Mouse (Mus musculus): Measurements from ENCODE around the gene Ctnnd2. TPM values are rescaled to one million over a fixed set of nuclear protein-coding genes. Genes with fewer than 3 reads are reported as not detected.
A peak's percentile ranks its signal among the peaks of the same experiment; 100 is the strongest.

Ctnnd2 gene
- total RNA-seq, 2 experiments from 2014 or later, result 268 to 274 TPM

GRCm38 (mm10) chr15:30463471-30464047 is 291.2 kb downstream of the Ctnnd2 start:
- DNase-seq (ENCODE audit: low spot score in 2 of 2), result no peak
- intact Hi-C loops (cut with DNase I), result no loop called here

GRCm38 (mm10) chr15:30466950-30467543 is 294.7 kb downstream of the Ctnnd2 start:
- intact Hi-C loops (cut with DNase I), result no loop called here
- DNase-seq (ENCODE audit: low spot score in 2 of 2), result no peak

GRCm38 (mm10) chr15:30468773-30469172 is 296.4 kb downstream of the Ctnnd2 start:
- DNase-seq (ENCODE audit: low spot score in 2 of 2), result no peak
- intact Hi-C loops (cut with DNase I), result no loop called here

- intact Hi-C loops (cut with DNase I), result no loop called here
- no peak for DNase-seq (ENCODE audit: low spot score in 2 of 2)
Observed at GRCm38 (mm10) chr15:30471280-30471966, 299.0 kb downstream of the Ctnnd2 start.

GRCm38 (mm10) chr15:30480676-30481075 is 308.3 kb downstream of the Ctnnd2 start:
- DNase-seq (ENCODE audit: low spot score in 2 of 2), result peak; percentile 36 to 41
- intact Hi-C loops (cut with DNase I), result no loop called here

- DNase-seq (ENCODE audit: low spot score in 2 of 2), result no peak
- intact Hi-C loops (cut with DNase I), result no loop called here
Observed at GRCm38 (mm10) chr15:30506476-30506875, 334.1 kb downstream of the Ctnnd2 start.

- intact Hi-C loops (cut with DNase I), result no loop called here
Observed at GRCm38 (mm10) chr15:30512467-30512866, 340.1 kb downstream of the Ctnnd2 start.

GRCm38 (mm10) chr15:30513122-30513521 is 340.7 kb downstream of the Ctnnd2 start:
- no peak for DNase-seq (ENCODE audit: low spot score in 2 of 2)
- intact Hi-C loops (cut with DNase I), result no loop called here

More at GRCm38 (mm10) chr15:30512467-30512866, 340.1 kb downstream of the Ctnnd2 start:
- DNase-seq (ENCODE audit: low spot score in 2 of 2), result no peak

- no peak for DNase-seq (ENCODE audit: low spot score in 2 of 2)
- intact Hi-C loops (cut with DNase I), result no loop called here
Observed at GRCm38 (mm10) chr15:30515425-30515824, 343.0 kb downstream of the Ctnnd2 start.

GRCm38 (mm10) chr15:30541459-30541858 is 369.1 kb downstream of the Ctnnd2 start:
- no peak for DNase-seq (ENCODE audit: low spot score in 2 of 2)
- intact Hi-C loops (cut with DNase I), result no loop called here

GRCm38 (mm10) chr15:30548263-30548662 is 375.9 kb downstream of the Ctnnd2 start:
- no peak for DNase-seq (ENCODE audit: low spot score in 2 of 2)
- intact Hi-C loops (cut with DNase I), result no loop called here

- no peak for DNase-seq (ENCODE audit: low spot score in 2 of 2)
- intact Hi-C loops (cut with DNase I), result no loop called here
Observed at GRCm38 (mm10) chr15:30550956-30551355, 378.6 kb downstream of the Ctnnd2 start.

GRCm38 (mm10) chr15:30553910-30554406 is 381.6 kb downstream of the Ctnnd2 start:
- DNase-seq (ENCODE audit: low spot score in 2 of 2), result no peak
- intact Hi-C loops (cut with DNase I), result no loop called here

- DNase-seq (ENCODE audit: low spot score in 2 of 2), result no peak
- intact Hi-C loops (cut with DNase I), result no loop called here
Observed at GRCm38 (mm10) chr15:30555787-30556186, 383.4 kb downstream of the Ctnnd2 start.

- DNase-seq (ENCODE audit: low spot score in 2 of 2), result no peak
- intact Hi-C loops (cut with DNase I), result no loop called here
Observed at GRCm38 (mm10) chr15:30562375-30562774, 390.0 kb downstream of the Ctnnd2 start.

GRCm38 (mm10) chr15:30564594-30564993 is 392.2 kb downstream of the Ctnnd2 start:
- no peak for DNase-seq (ENCODE audit: low spot score in 2 of 2)
- intact Hi-C loops (cut with DNase I), result no loop called here

GRCm38 (mm10) chr15:30570254-30570800 is 397.9 kb downstream of the Ctnnd2 start:
- intact Hi-C loops (cut with DNase I), result no loop called here
- DNase-seq (ENCODE audit: low spot score in 2 of 2), result no peak

- DNase-seq (ENCODE audit: low spot score in 2 of 2), result no peak
- intact Hi-C loops (cut with DNase I), result no loop called here
Observed at GRCm38 (mm10) chr15:30587446-30587845, 415.1 kb downstream of the Ctnnd2 start.

- no peak for DNase-seq (ENCODE audit: low spot score in 2 of 2)
- intact Hi-C loops (cut with DNase I), result no loop called here
Observed at GRCm38 (mm10) chr15:30590865-30591264, 418.5 kb downstream of the Ctnnd2 start.

GRCm38 (mm10) chr15:30595507-30595906 is 423.1 kb downstream of the Ctnnd2 start:
- intact Hi-C loops (cut with DNase I), result no loop called here
- DNase-seq (ENCODE audit: low spot score in 2 of 2), result no peak

GRCm38 (mm10) chr15:30610613-30611012 is 438.2 kb downstream of the Ctnnd2 start:
- DNase-seq (ENCODE audit: low spot score in 2 of 2), result no peak
- intact Hi-C loops (cut with DNase I), result no loop called here
